Mouse (Mus musculus) T-helper 1 cell (primary cell): ENCODE results near the gene Srsf1.

ENCODE experiments used
- in situ Hi-C: fragments of 300-600 bp; cut with MboI, MseI; formaldehyde crosslinking; loops from one replicate; pipeline ENCODE4 v1.15.1; 2025; ENCODE audit warnings: high pct_unique_total_duplicates

Gene Srsf1

DNA sequence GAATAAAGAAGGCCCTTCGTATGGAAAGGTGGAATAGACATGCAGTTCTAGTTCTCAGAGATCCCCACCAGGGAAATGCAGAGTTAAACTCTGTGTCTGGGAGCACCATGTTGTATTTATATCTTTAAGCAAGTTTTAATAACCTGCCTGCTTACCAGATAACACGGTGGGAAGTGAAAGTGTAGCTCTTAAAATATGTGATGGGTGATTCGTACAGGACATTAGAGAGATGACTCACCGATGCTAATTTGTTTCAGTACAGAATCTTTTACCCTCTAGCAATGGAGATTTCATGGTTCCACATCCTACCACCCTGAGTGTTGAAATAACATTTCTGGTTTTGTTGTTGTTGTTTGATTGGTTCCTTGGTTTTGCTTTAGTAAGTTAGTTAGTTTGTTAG, 23.2 kb downstream of the Srsf1 start:
- in situ Hi-C loops, result no loop called here

DNA sequence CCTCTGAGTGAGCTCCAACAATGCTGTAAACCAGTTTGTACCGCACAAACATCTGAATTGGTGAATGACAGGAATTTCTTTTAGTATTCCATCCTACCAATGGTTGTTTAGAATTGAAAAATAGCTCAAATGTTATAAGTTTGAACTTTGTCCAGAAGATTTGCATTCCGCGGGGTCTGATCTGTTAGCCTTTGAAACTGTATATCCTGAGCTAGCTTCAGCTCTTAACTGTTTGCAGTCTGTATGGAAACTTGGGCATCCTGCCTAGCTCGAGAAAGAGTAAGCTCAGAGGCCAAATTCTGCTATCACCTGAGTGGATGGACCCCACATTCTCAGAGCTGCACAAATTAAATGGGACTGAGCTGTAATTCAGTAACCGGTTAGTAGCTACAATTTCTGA, 23.9 kb downstream of the Srsf1 start:
- in situ Hi-C loops, result no loop called here

DNA sequence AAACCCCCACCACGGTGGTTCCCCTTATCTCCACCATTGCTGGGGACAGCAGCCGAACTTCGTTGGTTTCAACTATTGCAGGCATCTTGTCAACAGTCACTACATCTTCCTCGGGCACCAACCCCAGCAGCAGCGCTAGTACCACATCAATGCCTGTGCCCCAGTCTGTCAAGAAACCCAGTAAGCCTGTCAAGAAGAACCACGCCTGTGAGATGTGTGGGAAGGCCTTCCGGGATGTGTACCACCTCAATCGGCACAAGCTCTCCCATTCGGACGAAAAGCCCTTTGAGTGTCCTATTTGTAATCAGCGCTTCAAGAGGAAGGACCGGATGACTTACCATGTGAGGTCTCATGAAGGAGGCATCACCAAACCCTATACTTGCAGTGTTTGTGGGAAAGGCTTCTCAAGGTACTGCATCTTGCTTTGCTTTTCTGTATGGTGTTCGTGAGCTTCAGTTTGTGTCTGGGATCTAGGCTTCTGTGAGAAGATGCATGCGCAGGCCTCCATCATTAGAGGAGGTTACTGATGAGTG, 26.2 kb downstream of the Srsf1 start:
- in situ Hi-C loops, result no loop called here

DNA sequence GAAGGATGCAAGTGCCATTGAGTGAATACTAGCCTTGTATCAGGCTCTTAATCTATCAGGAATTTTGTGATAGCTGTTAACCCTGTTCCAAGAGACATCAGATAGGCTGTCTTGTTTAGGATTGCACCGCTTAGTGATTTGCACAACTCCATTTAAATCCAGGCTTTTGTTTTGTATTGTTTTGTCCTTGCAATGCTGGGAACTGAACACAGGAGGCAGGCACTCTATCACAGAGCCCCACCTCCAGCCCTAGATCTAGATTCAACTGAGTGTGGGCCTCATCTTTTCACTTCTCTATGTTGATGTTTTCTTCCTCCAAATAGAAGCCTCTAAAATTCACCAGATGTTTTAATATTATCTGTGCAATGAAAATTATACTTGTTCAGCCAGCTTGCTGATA, 28.5 kb downstream of the Srsf1 start:
- in situ Hi-C loops, result no loop called here

- in situ Hi-C loops, result no loop called here
These were observed 29.2 kb downstream of the Srsf1 start for GRCm38 (mm10) chr11:88076394-88076793.

- in situ Hi-C loops, result no loop called here
These were observed 36.5 kb downstream of the Srsf1 start for GRCm38 (mm10) chr11:88083699-88084098.

DNA sequence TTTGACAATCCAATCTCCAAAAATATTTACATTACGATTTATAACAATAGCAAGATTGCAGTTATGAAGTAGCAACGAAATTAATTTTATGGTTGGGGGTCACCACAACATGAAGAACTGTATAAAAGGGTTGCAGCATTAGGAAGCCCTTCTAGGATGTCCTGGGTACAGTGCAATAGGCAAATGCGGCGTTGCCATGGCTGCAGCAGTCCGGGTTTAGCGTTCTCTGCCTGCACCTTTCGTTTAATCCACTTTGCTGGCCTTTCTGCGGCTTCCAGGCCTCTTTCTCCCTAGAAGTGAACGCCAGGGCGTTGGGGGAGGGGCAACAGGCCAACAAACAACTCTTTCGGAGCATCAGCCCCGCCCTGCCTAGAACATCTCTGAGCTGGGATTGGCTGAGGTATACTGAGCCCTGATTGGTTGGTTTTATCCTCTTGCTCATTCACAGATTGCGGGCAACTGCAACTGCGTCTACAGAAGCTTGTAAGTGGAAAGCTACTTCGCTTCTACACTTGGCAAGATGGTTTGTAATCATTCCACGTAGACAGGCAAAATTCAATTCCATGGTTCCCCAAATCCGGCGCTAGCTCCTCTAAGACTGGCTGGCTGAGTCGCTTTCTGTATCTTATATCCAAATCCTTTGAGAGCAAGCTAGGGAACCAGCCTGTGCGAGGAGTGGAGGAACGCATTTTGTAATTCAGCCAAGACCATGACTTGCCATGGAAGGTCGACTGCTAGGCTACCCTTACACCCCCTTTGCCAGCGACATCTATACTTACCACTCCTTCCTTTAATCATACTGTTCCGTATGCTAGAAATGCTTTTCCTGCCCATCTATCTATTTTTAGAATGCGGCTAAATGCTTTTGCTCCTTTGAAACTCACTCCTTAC, 39.8 kb downstream of the Srsf1 start:
- in situ Hi-C loops, result no loop called here

GRCm38 (mm10) chr11:88089150-88089549, 42.0 kb downstream of the Srsf1 start:
- in situ Hi-C loops, result no loop called here

- in situ Hi-C loops, result no loop called here
These were observed 43.1 kb downstream of the Srsf1 start for GRCm38 (mm10) chr11:88090293-88090692.

GRCm38 (mm10) chr11:88091949-88092348, 44.8 kb downstream of the Srsf1 start:
- in situ Hi-C loops, result no loop called here

DNA sequence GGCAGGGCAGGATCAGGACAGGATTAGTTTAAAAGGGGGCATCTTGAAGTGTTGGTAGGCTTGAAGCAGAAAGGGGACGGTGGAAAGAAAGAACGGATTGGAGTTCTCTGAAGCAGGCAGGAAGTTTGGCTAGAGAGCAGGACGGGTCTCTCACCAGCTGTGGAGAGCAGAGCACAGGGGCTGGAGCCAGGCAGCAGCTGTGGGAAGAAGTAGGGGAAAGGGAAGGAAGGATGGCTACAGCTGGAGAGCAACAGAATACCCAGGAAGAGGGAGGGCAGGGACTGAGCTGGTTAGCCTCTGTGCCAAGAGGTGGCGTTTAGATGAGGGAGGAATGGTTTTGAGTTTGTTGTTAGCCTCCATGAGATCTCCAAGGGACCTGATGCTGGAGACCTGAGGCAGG, 50.0 kb downstream of the Srsf1 start:
- in situ Hi-C loops, result loop anchor here (5.0 kb wide), 1 partner anchor 35 kb away; no protein-coding TSS in a partner anchor

GRCm38 (mm10) chr11:88098021-88098729, 51.0 kb downstream of the Srsf1 start, which contains the start of gene Cuedc1:
Gene Cuedc1 (plus strand): TSS chr11:88098058.
- in situ Hi-C loops, result loop anchor here (5.0 kb wide), 1 partner anchor 36 kb away; no protein-coding TSS in a partner anchor

DNA sequence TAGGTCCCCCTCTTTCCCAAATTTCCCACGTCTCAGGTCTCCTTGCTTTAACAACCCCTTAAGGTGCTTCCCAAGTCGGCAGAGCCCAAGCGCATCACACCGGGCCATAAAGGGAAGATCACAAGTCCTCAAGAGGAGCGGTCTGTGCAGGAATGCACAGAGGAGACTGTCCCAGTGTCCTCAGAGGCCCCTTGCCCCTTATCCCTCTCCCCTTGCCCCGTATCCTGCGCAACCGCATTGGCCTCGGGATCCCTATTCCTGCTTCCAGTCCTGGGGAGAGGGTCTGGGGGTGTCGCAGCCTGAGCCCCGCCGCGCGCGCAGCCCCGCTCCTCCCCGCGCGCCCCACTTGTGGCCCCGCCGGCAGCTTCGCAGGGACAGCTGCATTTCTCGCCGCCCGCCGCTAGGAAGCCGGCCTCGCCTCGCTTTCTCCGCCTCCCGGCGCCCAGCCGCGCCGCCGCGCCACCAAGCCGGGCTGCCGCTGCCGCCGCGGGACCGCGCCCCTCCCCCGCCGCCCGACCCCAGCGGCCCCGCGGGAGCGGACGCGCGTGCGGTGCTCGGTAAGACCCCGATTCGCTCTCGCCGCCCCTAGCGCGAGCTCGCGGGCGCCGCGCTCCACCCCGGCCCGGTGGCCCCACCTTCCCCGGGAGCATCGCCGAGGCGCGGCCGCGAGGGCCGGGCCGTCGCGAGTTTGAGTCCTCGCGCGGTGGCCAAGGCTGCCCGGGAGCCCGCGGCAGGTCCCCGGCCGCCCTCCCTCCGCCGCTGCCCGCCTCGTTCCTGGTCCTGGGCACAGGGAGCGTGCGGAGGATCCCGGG, 51.8 kb downstream of the Srsf1 start:
- in situ Hi-C loops, result loop anchor here (5.0 kb wide), 1 partner anchor 37 kb away; no protein-coding TSS in a partner anchor

GRCm38 (mm10) chr11:88099599-88100023, 52.4 kb downstream of the Srsf1 start:
- in situ Hi-C loops, result loop anchor here (5.0 kb wide), 1 partner anchor 37 kb away; no protein-coding TSS in a partner anchor

GRCm38 (mm10) chr11:88100170-88100569, 53.0 kb downstream of the Srsf1 start:
- in situ Hi-C loops, result no loop called here
